Mouse (Mus musculus) heart, adult 11 months (tissue): ENCODE measurements around the gene Tpst2.

Source experiments
- DNase-seq: peaks from one replicate; pipeline ENCODE4 v3.0.0; 2022

Gene Tpst2

DNA sequence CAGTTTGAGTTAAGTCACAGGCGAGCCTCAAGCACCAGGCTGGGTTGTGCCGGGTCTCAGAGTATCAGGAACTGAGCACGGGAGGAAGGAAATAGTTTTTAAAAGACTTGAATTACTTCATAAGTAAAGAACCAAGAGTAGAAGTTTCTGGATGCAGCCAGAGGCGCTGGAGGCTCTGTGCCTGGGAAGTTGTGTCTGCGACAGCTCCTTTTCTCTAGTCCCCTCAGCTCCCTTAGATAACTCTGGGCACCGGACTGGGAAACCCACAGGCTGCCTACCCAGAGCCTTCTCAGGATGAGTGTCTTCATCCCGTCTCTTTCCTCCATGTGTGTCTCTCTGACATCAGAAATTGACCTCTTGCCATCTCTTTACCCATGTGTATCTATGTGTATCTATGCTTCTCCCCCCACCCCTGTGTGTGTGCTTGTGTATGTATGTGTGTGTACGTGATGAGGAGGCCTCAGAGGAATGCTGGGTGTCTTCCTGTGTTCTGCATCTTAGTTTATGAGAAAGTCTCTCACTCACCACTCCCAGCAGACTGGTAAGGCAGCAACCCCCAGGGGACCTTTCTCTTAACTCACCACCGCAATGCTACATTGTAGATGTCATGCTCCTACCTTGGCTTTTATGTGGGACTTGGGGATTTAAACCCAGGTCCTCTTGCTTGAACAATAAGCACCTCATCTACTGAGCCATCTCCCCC is 6.4 kb downstream of the Tpst2 start:
- DNase-seq = no peak

DNA sequence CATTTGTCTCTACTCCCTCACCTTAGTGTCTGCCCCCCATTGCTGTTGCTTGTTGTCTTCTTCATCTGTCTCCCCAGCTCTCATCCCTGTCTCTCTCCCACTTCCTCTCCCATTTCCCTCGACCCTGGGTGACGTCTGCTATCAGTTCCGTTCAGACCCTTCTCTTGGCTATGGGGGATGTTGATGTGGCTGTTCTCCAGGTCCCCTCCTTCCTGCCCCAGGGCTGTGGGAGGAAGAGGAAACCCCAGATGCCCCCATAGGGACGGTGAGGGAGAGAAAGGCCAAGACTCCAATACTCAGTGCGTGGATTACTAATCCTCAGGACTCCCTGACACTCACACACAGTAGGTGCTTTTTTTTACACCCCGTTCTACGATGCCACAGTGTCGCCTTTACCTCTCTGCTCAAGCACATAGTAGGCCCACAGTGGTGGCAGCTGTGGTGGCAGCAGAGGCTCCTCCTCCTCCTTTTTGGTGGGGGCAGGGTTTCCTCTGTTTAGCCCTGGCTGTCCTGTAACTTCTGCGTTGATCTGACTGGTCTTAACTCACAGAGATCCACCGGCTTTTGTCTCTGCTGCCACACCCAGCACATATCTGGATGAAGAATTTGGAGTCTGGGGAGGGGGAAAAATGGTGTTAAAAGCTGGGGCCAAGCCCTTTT is 7.2 kb downstream of the Tpst2 start:
- peak; percentile 99 for DNase-seq

DNA sequence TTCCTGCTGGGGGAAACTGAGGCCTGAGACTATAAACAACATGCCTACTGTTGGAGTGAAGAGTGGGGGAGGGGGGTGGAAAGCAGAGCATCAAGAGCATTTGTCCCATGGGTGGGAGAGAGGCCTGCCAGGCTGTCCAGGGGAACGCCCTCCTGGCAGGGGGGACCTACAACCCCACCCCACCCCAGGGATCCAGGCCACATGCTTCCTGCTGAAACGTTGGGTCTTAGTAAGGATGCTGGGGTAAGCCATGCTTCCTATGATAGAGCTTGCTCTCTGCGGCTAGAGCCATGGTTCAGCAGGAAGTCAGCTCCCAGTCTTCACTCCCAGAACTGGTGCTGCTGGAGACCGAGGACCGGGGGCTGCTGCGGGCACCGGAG is 7.7 kb downstream of the Tpst2 start:
- DNase-seq = no peak

DNA sequence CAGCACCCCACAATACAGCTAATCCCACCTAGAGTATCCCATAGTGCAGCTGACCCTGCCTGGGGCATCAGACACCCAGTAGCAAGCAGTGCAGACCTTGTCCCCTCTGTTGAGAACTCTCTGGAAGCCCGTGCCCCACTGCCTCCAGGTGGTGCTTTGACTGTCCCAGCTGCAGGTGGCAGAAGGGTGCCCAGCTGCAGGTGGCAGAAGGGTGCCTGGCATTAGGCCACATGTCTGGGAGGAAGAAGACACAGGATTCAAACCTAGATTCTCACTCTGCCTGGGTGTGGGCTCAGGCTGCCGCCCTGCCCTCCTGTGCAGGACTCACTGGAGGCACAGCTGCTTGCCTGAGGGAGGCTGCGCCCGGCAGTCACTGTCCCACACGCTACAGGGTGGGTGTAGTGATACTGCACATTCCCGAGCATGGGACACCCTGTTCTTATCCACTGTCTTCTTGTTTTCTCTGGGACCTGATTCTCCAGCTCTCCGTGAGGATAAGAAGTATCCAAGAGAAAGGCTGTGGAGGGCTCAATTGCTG is 9.1 kb downstream of the Tpst2 start:
- DNase-seq = no peak

DNA sequence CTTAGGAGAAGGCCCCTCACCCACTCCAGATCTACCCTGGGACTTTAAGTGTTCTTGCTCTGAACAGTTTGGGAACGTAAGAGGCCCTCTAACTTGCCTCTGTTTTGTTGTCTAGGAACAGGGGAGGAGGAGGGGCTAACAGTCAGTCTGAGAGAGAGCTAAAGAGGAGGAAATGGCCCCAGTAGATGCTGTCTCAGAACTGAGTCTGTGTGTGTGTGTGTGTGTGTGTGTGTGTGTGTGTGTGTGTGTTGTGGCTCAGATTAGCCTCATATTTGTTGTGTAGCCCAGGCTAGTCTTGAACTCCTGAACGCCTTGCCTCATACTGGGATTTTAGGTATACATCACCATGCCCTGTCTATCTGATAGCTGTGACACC is 10.1 kb downstream of the Tpst2 start:
- no peak for DNase-seq

DNA sequence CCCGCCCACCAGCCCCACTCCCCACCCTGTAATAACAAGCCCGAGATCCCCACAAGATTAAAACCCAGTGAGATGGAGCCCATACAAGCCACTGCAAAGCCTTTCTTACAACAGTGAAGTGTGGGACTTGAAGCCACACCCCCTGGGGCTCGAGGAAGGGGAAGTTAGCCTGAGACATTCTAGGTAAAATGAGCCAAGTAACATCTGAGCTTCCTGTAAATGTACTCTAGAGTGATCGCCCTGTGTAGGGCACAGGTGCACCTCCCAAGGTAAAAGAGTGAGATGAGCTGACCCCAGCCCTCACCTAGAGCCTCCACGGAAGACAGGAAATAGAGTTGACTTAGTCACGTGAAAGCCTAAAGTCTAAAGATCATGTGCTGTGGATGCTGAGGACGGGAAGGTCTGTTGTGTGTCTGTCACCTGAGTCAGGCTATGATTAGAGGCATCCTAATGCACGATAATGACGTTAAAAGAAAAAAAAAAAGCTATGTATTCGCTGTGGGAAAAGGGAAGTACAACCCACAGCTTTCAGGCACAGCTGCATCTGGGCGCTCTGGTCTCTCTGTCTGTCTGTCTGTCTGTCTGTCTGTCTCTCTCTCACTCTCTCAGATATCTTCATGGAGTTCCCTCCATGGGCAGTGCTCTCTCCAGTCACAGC is 10.6 kb downstream of the Tpst2 start:
- DNase-seq = peak; percentile 94

DNA sequence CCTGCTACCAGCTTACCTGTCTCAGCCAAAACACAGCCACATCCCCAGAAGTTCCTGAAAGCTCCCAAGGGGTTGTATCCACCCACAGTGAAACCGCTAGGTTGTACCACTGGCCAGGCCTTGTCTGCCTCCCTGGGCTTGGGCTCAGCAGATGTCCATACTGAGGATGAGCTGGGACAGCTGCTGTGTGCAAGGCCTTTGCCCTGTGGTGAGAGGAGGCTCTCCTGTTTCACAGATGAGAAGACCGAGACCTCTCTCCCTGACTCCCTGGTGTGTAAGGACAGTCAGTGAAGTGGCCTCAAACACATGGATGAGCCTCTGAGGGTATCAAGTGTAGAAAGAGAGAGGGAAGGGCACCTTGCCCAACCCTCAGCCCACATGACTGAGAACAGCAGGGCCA is 11.2 kb downstream of the Tpst2 start:
- DNase-seq = peak; percentile 87

DNA sequence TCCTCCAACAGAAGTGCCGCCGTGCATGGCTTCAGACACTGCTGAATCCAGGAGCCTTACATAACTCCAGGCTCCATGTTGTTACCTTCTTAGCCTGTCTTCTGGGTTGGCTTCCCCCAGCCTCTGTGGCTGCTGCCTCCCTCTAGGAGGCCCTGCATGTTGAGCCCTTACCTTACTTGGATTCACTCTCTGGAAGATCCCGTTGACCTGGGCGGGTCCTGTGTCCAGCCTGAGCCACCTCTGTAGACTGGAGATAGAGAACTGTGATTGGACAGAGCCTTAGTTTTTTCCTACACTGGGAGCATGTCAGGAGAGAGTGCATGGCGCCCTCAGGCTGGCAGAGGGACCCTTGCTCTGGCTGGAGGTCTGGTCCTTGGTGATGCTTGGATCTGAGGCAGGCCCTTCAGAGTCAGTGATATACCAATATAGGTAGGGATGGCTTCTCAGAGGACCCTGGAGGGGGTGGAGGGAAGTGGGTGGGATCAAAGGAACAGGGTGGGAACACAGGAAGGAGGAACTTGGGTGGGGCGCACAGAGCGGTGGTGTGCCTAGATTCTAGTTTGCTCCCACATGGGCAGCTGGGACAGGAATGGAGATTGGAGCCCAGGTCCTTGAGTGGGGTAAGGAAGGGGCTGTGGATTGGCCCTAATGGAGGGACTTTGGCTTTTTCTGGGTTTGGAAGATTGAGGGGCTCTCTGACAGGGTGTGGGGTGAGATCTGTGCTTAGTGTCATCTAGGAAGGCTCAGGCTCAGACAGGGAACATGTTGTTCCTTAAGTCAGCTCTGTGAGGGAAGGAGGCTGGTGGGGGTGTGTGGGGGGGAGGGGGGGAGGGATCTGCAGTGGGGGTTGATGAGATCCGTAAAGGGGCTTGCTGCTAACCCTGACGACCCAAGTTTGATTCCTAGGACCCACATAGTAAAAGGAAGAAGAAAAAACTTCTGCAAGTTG is 12.0 kb downstream of the Tpst2 start:
- peak; percentile 98 for DNase-seq

DNA sequence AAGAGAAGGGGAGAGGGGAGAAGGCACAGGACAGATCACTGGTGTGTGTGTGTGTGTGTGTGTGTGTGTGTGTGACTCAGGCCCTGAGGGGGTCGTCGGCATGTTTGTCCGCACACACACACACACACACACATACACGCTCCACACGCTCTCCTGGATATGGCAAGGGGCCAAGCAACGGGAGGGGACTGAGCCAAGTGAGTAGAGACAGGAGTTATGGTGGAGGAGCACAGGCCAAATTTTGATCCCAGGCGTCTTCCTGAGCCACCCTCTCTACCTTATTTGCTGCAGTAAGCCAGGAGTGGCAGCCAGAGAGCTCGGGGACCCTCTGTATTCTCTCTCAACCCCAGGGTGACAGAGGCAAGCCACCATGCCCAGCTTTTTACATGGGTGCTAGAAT is 12.7 kb downstream of the Tpst2 start:
- DNase-seq = peak; percentile 97

DNA sequence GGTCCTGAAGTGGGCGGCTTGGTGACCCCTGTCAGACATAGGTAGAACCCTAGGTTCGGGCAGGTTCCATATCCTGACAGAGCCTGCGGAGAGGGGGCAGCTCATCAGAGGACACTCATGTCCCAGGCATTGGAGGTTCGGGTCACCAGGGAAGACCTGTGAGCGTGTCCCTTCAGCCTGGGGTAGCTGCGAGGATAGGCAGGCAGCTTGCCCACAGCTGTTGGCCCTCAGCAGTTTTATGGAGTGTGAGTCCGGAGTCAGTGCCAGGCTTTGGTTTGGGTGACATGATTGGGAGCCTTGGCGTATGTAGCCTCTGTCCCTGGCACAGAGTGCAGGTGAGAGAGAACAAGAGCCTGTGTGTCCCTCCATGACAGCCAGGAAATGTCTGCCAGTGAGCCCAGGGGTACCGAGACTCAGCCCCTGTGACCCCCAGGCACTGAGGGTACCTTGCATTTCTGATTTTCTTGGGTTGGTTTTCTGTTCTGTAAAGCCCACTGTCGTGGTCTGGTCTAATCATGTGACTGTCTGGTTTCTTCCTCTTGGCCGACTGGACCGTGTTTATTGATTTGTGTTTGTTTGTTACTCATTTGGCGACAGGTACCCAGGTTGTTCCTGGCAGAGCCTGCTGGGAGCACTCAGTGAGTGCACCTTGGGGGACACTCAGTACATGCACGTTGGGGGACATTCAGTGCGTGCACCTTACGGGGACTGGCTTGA is 13.5 kb downstream of the Tpst2 start:
- DNase-seq = peak; percentile 98

DNA sequence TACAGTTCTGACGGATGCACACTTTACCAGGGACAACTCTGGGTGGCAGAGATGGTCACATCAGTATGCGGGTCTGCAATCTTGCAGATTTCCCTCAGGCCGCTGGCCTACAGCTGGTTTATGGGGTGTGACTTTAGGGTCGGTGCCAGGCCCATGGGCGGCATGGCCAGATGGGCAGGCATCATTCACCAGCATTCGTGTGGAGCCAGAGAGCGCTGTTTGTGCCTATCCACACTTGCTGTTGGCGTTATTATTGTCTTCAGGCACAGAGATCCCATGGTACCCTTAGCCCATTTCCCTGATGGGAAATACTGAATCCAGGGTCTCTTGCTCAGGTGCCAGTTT is 14.0 kb downstream of the Tpst2 start:
- no peak for DNase-seq

DNA sequence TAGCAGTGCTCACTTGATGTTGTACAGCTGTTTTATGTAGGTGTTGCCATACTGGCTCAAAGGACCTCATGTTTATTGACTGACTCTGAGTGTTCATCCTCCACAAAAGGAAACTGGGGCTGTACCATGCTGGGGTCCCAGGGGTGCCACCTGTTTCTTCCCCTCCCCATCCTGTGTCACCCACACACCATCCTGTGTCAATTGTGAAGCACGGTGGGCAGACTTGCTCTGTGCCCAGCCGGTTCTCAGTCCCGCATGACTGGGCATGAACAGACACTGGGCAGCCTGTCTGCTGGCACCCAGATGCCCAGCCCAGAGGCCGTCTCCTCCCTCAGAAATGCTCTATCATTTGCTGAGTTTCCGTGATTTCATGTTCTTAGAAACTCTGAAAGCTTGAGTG is 15.4 kb downstream of the Tpst2 start:
- no peak for DNase-seq

DNA sequence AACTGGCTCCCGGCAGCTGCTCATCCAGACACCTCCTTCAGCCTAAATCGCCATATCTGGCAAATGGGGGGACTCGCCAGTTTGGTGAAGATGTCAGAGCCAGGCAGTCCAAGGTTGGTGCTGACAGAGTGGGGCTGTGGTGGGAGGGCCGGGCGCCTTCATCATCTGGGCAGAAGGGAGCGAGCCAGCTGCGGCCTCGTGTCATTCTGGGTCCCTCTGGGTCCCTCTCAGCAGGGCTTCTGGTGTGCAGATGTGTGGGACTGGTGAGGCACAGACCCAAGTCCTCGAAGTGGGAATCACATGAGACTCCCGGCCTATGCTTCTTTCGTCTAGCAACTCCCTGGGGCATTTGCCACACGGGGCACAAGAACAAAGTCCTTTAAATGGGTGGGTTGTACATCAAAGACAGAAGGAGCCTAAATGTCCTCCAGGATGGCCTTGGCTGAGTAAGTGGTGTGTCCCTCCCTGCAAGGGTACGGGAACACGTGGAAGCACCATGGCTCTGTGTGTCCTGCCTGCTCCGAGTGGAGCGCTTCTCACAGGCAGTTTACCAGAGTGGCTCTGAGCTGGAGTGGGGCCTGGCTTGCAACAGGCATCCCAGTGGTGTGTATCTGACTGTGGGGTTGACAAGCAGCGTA is 16.0 kb downstream of the Tpst2 start:
- no peak for DNase-seq

DNA sequence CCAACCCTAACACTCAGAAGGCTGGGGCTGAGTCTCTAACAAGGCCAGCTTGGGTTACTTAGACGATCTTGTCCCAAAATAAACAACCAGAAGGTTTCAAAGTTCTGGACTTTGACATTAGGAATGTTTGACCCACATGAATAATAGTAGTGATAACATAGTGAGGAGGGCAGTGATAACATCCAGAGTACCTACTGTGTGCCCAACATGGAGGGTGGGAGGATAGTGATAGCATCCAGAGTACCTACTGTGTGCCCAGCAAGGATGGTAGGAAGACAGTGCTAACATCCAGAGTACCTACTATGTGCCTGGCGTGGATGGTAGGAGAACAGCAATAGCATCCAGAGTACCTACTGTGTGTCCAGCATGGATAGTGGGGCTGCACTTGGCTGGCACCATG is 17.3 kb downstream of the Tpst2 start:
- no peak for DNase-seq

DNA sequence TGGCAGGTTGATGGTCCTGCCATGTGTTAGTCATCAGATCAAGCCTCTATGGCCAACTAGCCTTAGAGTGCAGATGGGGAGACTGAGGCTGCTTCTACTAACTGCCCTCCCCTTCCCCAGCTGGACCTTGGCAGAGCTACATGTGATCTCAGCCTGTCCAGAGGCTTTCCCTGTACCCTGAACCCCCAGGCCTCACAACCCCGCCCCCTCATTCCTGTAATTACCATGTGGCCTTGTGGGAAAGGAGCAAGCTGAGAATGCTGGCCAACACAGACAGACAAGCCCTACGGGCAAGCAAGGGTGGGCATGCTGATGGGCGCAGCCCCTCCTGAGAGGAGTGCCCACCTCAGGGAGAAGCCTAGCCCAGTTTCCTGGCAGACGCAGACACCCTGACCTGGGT is 18.2 kb downstream of the Tpst2 start:
- DNase-seq = no peak

DNA sequence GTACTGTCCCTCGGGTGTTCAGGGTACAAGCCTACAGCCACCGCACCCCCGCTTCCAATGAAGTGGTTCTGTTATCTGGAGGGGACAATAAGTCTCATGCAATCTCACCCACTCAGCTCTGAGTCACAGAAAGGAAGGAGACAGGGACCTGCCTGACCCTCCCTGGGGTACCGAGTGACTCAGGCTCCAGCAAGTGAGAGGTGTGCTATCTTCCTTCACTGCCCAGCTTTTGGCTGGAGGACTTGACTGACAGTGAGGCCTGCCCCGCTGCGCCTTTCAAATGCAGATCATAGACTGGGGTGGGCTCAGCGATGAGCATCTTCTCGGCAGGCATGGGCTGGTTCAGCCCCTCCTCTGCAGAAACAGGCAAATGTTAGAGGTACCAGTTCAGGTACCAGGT is 18.7 kb downstream of the Tpst2 start:
- peak; percentile 85 for DNase-seq

DNA sequence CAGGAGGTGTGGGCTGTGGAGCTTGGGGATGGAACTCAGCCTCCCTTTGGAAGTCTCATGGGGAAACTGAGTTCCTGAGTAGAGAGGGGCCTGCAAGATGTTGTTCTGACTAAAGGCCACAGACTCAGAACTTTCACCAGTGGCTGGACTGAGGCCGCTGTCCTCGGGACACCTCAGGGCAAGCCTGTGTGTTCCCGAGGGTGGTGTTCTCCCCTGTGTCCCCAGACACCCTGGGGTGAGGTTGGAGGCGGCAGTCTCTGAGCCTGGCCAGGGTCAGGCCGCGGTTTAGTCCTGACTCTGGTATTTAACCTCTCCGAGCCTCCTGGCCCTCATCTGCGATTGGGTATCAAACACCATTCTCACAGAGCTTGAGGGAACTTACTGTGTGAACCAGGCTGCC is 19.1 kb downstream of the Tpst2 start:
- peak; percentile 87 for DNase-seq

DNA sequence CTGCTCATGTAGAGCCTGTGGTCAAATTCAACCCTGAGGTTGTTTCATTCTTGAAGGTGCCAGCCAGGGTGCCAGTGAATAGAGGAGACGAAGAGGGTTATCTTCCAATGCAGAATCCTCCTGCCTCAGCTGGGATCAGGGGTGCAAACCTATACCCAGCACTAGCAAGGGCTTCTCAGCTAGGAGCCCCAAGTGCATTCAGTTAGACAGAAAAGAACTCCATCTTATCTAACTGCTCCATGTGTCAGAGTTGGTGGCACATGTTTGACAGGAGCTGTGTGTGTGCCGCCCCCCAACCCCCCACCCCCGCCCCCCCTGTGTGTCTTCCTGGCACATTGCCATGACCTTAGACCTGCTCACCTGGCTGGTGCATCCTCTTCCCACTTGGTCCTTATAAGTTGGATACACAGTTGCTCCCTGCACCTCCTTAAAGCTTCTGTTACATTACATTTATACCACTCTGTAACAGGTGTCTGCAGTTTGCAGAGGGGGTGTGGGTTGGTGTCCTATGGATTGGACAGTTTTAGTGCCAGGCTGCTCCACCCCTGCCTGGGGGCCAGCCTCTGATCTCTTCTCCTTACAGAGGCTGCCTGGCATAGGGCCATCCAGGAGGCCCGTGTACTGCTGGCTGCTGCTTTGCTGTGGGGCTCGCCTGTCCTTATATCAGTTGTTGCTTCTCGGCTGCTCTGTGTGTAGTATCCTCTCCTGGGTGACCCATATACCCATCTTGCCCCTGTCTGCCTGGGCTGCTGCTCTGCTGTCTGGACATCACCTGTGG is 20.1 kb downstream of the Tpst2 start:
- no peak for DNase-seq

DNA sequence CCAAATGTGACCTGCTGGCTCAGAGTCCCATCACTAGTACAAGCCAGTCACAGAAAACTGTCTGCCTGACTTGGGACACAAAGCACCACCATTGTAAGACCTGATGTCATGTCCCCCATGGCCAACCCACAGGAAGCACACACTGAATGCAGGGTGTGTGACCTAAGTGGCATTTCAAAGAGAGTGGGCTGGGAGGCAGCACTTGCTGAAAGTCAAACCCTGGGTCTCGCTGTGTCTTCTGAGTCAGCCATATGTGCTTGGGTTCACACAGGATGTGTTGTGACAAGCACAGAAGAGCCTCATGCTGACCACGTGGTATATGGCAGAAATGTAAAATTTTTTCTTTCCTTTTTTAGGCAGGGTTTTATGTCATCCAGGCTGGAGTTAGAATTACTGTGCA is 20.8 kb downstream of the Tpst2 start:
- no peak for DNase-seq

DNA sequence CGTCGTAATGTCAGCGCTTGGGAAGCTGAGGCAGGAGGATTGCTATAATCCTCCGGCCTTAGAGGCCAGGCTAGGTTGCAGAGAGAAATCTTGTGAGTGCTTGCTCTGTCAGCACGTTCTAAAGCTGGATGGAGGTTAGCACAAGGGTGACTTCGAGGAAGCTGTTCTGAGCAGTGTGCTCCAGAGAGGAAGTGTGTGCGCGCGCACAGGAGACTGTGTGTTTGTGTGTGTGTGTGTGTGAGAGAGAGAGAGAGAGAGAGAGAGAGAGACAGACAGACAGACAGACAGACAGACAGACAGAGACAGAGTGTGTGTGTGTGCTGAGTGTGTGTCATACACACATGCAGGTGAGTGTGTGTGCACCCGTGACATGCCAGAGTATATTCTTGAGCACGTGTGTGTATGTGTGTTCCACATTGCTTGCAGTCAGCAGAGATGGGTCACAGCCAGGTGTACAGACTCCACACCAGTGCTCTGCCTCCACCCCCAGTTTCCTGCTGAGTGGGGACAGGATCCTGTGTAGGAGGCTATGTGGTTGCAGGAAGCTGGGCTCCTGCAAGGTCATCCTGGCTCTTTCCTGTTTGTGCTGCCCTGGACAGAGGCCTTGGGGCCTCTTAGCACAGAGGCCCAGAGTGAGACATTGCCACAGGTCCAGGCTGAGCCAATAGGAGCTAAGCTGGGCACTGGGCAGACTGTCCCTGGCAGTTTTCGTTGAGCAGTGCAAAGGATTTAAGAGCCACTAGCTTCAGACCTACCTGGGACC is 21.9 kb downstream of the Tpst2 start:
- DNase-seq = peak; percentile 99
